Mouse (Mus musculus) cortical plate, adult 2 months (tissue): ENCODE results near the gene Plxdc2.

Source experiments
- CTCF ChIP-seq: fragments of 200-500 bp; IDR thresholded peaks from 2 replicates; pipeline ENCODE4 v1.5.1; 2011; ENCODE audit warnings: mild to moderate bottlenecking, control low read depth, low read length; ENCODE audit not compliant: insufficient read depth; ENCODE audit errors: extremely low read depth
- POLR2A ChIP-seq: fragments of 200-500 bp; IDR thresholded peaks from 2 replicates; pipeline ENCODE4 v1.6.1; 2011; ENCODE audit warnings: mild to moderate bottlenecking, low read length, control low read depth; ENCODE audit not compliant: insufficient read depth; ENCODE audit errors: extremely low read depth

- TF ChIP-seq CTCF: no peak
- TF ChIP-seq POLR2A: no peak
Measured at GRCm38 (mm10) chr2:16588546-16588945, 232.4 kb downstream of the Plxdc2 start.
